Mouse (Mus musculus): Measurements from ENCODE around the gene Gm340. TPM values are rescaled to one million over a fixed set of nuclear protein-coding genes. Genes with fewer than 3 reads are reported as not detected.

Gene Gm340
- 1.8 and 1.9 TPM in 2 replicates for polyA plus RNA-seq (2016; fragmentation: Nextera tagmentation; extraction: Ambion mirVana)

DNA sequence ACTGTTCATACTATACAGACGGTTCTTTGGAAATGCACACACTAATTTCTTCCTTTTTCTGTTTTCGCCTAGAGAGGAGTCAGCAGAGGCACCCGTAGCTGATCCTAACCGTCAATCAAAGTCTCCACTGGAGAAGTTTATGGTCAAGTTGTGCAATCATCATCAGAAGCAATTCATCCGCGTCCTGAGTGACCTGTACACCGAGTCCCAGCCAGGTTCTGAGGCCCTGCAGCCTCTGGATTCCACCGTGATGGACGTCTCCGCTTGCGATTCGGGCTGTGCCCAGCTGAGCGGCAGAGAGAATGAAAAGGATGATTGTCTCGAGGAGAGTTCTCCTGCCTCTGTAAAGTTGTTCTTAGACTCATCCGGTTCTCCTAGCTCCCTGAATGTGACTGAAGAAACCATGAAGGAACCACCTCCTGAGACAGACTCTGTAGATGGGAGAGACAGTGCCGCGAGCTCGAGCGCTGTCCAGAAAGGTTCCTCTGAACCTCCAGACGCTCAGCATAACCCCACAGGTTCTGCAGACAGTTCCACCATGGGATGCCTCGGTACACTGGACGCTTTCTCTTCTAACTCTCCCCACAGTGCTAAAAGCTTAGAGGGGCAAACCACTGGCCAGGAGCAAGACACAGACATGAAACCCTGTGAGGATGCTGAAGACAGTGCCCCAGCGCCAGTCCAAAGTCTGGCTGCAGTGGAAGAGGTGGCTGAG, at the start of gene Gm340:
Gene Gm340 (plus strand): TSS at position 665 of the 715 bp plus-strand sequence.
- no peaks in the 10 kb centered on the region for H3K27me3 ChIP-seq (ENCODE audit: insufficient read depth, poor library complexity, severe bottlenecking)
- H3K4me1 ChIP-seq = no peaks in the 10 kb centered on the region
- peaks cover 45% of the 10 kb centered on the region for H3K36me3 ChIP-seq
- H3K4me3 ChIP-seq = no peak within 1 kb of the TSS
- DNase-seq (ENCODE audit: low spot score) = no peak
- WGBS = 92% methylated on average over 23 of the region's 23 CpGs
- no peaks in the 10 kb centered on the region for H3K9me3 ChIP-seq
- no peak within 1 kb of the TSS for H3K27ac ChIP-seq

DNA sequence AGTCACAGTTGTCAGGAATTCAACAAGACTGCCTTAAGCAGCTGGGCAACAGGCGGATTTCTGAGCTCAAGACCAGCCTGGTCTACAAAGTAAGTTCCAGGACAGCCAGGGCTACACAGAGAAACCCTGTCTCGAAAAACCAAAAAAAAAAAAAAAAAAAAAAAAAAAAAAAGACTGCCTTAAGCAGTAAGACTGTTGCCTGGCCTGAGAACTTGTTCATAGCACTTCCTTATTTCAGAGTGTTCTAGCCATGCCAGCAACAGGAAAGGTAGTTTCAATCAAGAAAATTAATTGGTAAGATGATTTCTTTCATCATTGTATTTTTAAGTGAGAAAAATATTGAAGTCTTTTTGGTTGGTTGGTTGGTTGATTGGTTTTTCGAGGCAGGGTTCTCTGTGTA, 48.1 kb upstream of the Gm340 start:
- Histone ChIP-seq H3K36me3 (peaks cover 11% of the 10 kb centered on the region; the same call in 1 of the 2 replicates), H3K4me1 (no peaks in the 10 kb centered on the region)
- WGBS = 81% methylated on average over 3 of the region's 3 CpGs

DNA sequence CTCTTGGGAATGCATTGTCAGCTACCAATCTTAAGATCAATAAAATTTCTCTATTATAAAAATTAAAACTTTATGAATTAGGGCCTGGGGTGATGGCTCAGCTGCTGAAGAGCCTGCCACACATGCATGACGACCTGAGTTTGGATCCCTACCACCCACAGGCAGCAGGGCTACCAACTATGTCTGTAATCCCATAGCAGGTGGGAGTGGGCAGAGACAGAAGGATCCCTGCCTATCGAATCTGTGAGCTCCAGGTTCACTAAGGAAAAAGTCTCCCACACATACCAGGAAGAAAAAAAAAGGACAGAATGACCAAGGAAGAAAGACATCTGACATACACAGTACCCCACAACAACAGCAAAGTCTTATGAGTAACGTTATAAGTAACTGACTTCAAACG, 25.2 kb upstream of the Gm340 start:
- 90% methylated on average over 4 of the region's 4 CpGs for WGBS

More for the DNA sequence above, 48.1 kb upstream of the Gm340 start:
- DNase-seq (ENCODE audit: low spot score) = no peak
- H3K27me3 ChIP-seq (ENCODE audit: insufficient read depth, poor library complexity, severe bottlenecking) = no peaks in the 10 kb centered on the region
- no peaks in the 10 kb centered on the region for H3K9me3 ChIP-seq
- H3K27ac ChIP-seq = no peak overlapping the region
- H3K4me3 ChIP-seq = no peak overlapping the region

DNA sequence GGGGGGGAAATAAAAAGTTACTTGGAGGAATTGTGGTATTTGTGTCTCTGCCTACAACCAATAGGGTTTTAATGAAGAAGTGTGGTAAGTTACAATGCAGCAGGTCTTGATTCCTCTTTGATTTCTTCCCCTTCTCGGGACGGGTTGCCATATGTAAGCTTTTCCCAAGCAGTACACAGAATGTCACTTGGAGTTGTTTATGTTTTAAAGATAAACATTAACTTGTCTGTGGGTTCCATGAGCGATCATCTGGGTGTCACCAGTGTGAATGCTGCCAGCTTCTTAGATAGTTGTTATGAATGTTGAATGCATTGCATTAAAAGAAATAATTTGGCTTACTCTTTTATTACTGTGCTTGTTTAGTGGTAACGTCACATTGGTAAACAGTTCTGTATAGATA, 24.7 kb upstream of the Gm340 start:
- Histone ChIP-seq H3K27ac (no peak overlapping the region), H3K27me3 (ENCODE audit: insufficient read depth, poor library complexity, severe bottlenecking) (no peaks in the 10 kb centered on the region), H3K4me3 (no peak overlapping the region), H3K4me1 (no peaks in the 10 kb centered on the region), H3K9me3 (no peaks in the 10 kb centered on the region), H3K36me3 (peaks cover 35% of the 10 kb centered on the region)
- WGBS = 85% methylated on average over 4 of the region's 4 CpGs
- no peak for DNase-seq (ENCODE audit: low spot score)

More for the DNA sequence above, 25.2 kb upstream of the Gm340 start:
- H3K4me3 ChIP-seq = no peak overlapping the region
- H3K4me1 ChIP-seq = no peaks in the 10 kb centered on the region
- DNase-seq (ENCODE audit: low spot score) = no peak
- no peaks in the 10 kb centered on the region for H3K27me3 ChIP-seq (ENCODE audit: insufficient read depth, poor library complexity, severe bottlenecking)
- no peak overlapping the region for H3K27ac ChIP-seq
- peaks cover 37% of the 10 kb centered on the region for H3K36me3 ChIP-seq
- H3K9me3 ChIP-seq = no peaks in the 10 kb centered on the region

DNA sequence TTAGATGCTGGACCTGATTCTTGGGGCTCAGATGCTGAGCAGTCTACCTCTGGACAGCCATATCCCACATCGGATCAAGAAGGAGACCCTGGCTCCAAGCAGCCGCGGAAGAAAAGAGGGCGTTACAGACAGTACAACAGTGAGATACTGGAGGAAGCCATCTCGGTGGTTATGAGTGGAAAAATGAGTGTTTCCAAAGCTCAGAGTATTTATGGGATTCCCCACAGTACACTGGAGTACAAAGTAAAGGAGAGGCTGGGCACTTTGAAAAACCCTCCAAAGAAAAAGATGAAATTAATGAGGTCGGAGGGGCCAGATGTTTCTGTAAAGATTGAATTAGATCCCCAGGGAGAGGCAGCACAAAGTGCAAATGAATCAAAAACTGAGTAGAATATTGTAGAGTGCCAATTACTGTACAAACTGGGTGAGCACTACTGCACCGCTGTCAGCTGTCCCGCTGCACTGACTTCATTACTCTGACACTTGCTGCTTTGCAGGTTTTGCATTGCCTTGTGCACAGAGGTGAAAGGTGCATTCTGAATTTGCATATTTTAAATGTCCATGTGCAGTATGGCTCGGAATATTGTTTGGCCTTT, 23.2 kb upstream of the Gm340 start:
- Histone ChIP-seq H3K36me3 (peaks cover 24% of the 10 kb centered on the region), H3K4me1 (peaks cover 8% of the 10 kb centered on the region; the same call in 1 of the 2 replicates), H3K27me3 (ENCODE audit: insufficient read depth, poor library complexity, severe bottlenecking) (no peaks in the 10 kb centered on the region), H3K9me3 (no peaks in the 10 kb centered on the region), H3K27ac (no peak overlapping the region), H3K4me3 (no peak overlapping the region)
- 94% methylated on average over 9 of the region's 9 CpGs for WGBS
- DNase-seq (ENCODE audit: low spot score) = no peak

DNA sequence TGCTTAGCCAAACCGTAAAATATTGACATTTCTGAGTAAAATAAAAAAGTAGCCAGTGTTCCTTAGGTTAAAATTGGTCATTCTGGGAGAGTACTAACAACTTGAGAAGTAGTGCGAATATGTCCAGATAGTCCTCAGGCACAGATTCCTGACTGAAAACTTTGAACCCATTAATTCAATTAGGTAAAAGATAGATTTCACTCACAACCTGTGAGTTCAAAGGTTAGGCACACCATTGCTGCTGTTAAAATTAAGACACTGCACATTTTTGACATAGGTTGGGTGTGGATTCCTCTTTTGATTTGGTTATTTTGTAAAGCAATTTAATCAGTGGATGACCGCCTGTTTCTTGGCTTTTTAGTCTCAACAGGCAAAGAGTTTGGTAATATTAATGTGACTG, 21.3 kb upstream of the Gm340 start:
- Histone ChIP-seq H3K9me3 (no peaks in the 10 kb centered on the region), H3K27ac (no peak overlapping the region), H3K4me1 (peaks cover 8% of the 10 kb centered on the region; the same call in 1 of the 2 replicates), H3K36me3 (peaks cover 19% of the 10 kb centered on the region), H3K4me3 (no peak overlapping the region), H3K27me3 (ENCODE audit: insufficient read depth, poor library complexity, severe bottlenecking) (no peaks in the 10 kb centered on the region)
- no peak for DNase-seq (ENCODE audit: low spot score)
- 89% methylated on average over 3 of the region's 3 CpGs for WGBS

DNA sequence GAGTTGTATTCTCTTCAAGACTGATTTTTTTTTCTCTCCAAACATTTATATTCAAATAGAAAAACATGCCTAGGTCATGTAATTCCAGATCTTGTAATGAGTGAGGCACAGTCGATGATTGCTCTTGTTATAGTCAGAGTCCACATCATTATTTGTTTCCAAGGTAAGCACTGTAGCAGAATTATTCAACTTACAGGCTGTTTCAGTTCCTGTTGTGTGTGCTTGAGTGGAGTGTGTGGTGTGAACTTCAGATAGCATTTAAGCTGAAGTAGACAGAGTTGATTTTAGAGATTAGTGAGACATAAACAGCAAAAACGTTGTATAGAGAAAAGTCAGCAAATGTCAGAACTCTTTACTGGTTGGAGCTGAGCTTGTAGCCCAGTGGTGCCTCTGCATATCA, 13.4 kb upstream of the Gm340 start:
- WGBS = 70% methylated on average over 2 of the region's 2 CpGs
- DNase-seq (ENCODE audit: low spot score) = no peak
- no peaks in the 10 kb centered on the region for H3K9me3 ChIP-seq

DNA sequence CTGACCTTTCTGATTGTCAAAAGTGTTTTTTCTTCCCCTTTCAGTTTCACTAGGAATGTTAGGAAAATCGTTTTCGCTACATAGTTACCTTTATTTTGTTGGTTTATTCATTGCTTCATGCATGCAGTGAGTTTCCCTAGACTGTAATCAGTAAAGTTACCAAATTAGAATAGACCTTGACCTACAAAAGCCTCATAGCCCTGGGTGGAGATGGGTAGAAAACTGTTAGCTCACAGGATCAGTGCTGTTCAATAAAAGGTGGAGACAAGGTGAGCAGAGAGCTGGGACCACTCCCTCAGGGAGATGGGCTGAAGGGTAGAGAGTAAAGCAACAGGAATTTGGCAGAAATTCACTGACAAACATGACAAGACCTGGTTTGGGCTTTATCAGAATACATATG, 8.5 kb upstream of the Gm340 start:
- WGBS = 86% methylated on average over 2 of the region's 2 CpGs
- Histone ChIP-seq H3K36me3 (peaks cover 6% of the 10 kb centered on the region; the same call in 1 of the 2 replicates), H3K27ac (no peak overlapping the region), H3K4me3 (no peak overlapping the region), H3K9me3 (no peaks in the 10 kb centered on the region), H3K4me1 (no peaks in the 10 kb centered on the region), H3K27me3 (ENCODE audit: insufficient read depth, poor library complexity, severe bottlenecking) (no peaks in the 10 kb centered on the region)
- no peak for DNase-seq (ENCODE audit: low spot score)

More for the DNA sequence above, 13.4 kb upstream of the Gm340 start:
- Histone ChIP-seq H3K4me3 (no peak overlapping the region), H3K36me3 (peaks cover 6% of the 10 kb centered on the region; the same call in 1 of the 2 replicates), H3K27ac (no peak overlapping the region), H3K4me1 (no peaks in the 10 kb centered on the region), H3K27me3 (ENCODE audit: insufficient read depth, poor library complexity, severe bottlenecking) (no peaks in the 10 kb centered on the region)

DNA sequence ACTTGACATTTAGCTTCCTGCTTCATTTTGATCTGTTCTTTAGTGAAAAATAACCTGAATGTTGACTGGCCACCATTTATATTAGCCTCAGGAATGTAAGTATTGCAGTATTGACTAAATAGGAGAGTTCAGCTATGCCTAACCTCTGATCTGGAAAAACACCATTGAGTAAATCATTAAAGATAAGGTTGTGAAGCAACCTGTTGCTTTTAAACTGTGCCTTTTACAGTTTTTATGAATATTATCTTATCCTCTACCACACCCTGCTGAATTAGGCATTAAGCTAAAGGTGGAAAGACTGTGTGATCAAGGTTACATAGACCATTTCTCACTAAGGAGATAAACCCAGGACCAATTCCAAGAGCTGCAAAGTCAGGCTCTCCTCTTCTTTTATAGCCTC, 4.6 kb upstream of the Gm340 start:
- no peaks in the 10 kb centered on the region for H3K4me1 ChIP-seq
- H3K27me3 ChIP-seq (ENCODE audit: insufficient read depth, poor library complexity, severe bottlenecking) = no peaks in the 10 kb centered on the region
- H3K4me3 ChIP-seq = no peak overlapping the region
- DNase-seq (ENCODE audit: low spot score) = no peak
- no peaks in the 10 kb centered on the region for H3K9me3 ChIP-seq
- no peak overlapping the region for H3K27ac ChIP-seq
- H3K36me3 ChIP-seq = peaks cover 12% of the 10 kb centered on the region

DNA sequence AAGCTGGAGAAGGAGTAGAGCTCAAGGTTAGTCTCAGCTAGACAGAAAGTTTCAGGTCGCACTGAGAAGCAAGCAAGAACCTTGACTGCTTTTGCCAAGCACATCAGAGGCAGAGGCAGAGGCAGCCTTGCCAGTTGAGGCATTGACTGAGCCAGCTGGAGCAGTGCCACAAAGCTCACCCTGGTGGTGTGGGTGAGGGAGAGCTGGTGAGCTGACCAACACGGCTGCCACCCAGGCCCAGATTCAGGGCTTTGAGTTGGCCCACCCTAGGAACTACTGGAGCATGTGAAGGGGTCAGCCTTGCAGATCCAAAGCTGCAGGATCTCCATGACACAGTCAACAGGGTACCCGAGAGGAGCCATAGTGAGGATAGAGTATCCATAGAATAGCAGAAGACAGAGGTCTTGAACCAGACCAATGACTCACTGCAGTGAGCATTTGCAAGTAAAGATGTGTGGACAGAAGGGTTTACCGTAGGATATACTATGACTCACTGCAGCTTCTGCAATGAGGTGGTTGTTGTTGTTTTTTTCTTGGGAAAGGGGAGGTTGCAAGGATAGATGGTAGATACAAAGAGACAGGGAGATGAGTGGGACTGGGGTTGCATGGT, 2.8 kb upstream of the Gm340 start:
- WGBS = 88% methylated on average over 4 of the region's 4 CpGs

DNA sequence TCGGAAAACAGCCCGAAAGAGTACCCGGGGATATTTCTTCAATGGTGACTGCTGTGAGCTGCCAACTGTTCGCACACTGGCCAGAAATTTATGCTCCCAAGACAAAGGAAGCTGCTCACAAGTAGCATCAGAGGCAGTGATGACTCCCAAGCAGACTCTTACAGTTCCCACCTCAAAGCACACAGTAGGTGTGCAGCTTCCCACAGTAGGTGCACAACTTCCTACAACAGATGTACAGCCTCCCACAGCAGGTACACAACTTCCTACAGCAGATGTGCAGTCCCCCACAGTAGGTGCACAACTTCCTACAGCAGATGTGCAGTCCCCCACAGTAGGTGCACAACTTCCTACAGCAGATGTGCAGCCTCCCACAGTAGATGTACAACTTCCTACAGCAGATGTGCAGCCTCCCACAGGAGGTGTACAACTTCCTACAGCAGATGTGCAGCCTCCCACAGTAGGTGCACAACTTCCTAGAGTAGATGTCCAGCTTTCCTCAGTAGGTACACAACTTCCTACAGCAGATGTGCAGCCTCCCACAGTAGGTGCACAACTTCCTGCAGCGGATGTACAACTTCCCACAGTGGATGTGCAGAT, 846 bp downstream of the Gm340 start:
- Histone ChIP-seq H3K27ac (no peak overlapping the region), H3K4me1 (peaks cover 4% of the 10 kb centered on the region; the same call in 1 of the 2 replicates), H3K36me3 (peaks cover 48% of the 10 kb centered on the region), H3K27me3 (ENCODE audit: insufficient read depth, poor library complexity, severe bottlenecking) (no peaks in the 10 kb centered on the region), H3K9me3 (no peaks in the 10 kb centered on the region), H3K4me3 (no peak overlapping the region)
- 96% methylated on average over 5 of the region's 5 CpGs for WGBS
- DNase-seq (ENCODE audit: low spot score) = no peak

More for the DNA sequence above, 2.8 kb upstream of the Gm340 start:
- Histone ChIP-seq H3K4me3 (no peak overlapping the region), H3K27me3 (ENCODE audit: insufficient read depth, poor library complexity, severe bottlenecking) (no peaks in the 10 kb centered on the region), H3K27ac (no peak overlapping the region), H3K9me3 (no peaks in the 10 kb centered on the region), H3K36me3 (peaks cover 30% of the 10 kb centered on the region), H3K4me1 (no peaks in the 10 kb centered on the region)
- no peak for DNase-seq (ENCODE audit: low spot score)

DNA sequence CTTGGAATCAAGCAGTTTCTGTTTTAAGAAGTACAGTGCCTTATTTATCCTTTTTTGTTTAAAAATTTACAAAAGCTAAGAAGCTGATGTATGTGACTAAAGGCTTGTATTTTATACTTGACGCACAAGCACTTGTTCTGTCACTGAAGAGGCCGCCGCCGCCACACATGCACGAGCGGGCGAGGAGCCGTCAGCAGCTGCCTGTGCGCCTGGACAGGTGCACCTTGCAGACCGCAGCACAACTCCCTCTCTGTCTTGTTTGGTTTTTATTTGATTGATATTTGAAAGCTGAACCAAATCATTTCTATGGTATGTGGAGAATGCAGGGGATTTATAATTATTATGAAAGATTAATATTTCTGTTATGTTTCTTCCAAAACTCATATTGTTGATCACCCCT, 4.6 kb downstream of the Gm340 start:
- 93% methylated on average over 10 of the region's 10 CpGs for WGBS
- no peak for DNase-seq (ENCODE audit: low spot score)
- Histone ChIP-seq H3K27me3 (ENCODE audit: insufficient read depth, poor library complexity, severe bottlenecking) (no peaks in the 10 kb centered on the region), H3K36me3 (peaks cover 44% of the 10 kb centered on the region), H3K4me3 (no peak overlapping the region), H3K27ac (no peak overlapping the region), H3K9me3 (no peaks in the 10 kb centered on the region), H3K4me1 (peaks cover 7% of the 10 kb centered on the region; the same call in 1 of the 2 replicates)

Data from heart, embryonic 10.5 days (tissue).